Mouse (Mus musculus): Measurements from ENCODE around the gene Abca1. TPM values are rescaled to one million over a fixed set of nuclear protein-coding genes. Genes with fewer than 3 reads are reported as not detected.

Gene Abca1
- polyA plus RNA-seq, 1 experiment from 2014 or later = 2.6 TPM

- DNase-seq (ENCODE audit: extremely low spot score, low spot score) = no peak
- Histone ChIP-seq H3K4me1 (no peaks in the 10 kb centered on the region), H3K4me3 (no peak overlapping the region), H3K36me3 (replicated peaks) (peaks cover 11% of the 10 kb centered on the region; the same call in 1 of the 2 replicates), H3K27me3 (ENCODE audit: poor library complexity, severe bottlenecking) (no peaks in the 10 kb centered on the region), H3K27ac (no peak overlapping the region), H3K9me3 (no peaks in the 10 kb centered on the region)
- WGBS = 86% methylated on average over 7 of the region's 7 CpGs
Measured at GRCm38 (mm10) chr4:53045807-53046206, 113.9 kb downstream of the Abca1 start.

GRCm38 (mm10) chr4:53043819-53044218 is 115.9 kb downstream of the Abca1 start:
- Histone ChIP-seq H3K4me3 (no peak overlapping the region), H3K36me3 (replicated peaks) (peaks cover 11% of the 10 kb centered on the region; the same call in 1 of the 2 replicates), H3K27ac (no peak overlapping the region), H3K4me1 (no peaks in the 10 kb centered on the region), H3K27me3 (ENCODE audit: poor library complexity, severe bottlenecking) (no peaks in the 10 kb centered on the region), H3K9me3 (no peaks in the 10 kb centered on the region)
- no peak for DNase-seq (ENCODE audit: extremely low spot score, low spot score)
- 93% methylated on average over 8 of the region's 8 CpGs for WGBS

GRCm38 (mm10) chr4:53030326-53030948 is 129.3 kb downstream of the Abca1 start:
- no peaks in the 10 kb centered on the region for H3K36me3 ChIP-seq (replicated peaks)
- H3K27ac ChIP-seq = no peak overlapping the region
- H3K4me3 ChIP-seq = no peak overlapping the region
- no peaks in the 10 kb centered on the region for H3K27me3 ChIP-seq (ENCODE audit: poor library complexity, severe bottlenecking)
- no peaks in the 10 kb centered on the region; the same call in 1 of the 2 replicates for H3K9me3 ChIP-seq
- H3K4me1 ChIP-seq = peaks cover 8% of the 10 kb centered on the region; the same call in 1 of the 2 replicates
- 47% methylated on average over 8 of the region's 8 CpGs for WGBS
- no peak for DNase-seq (ENCODE audit: extremely low spot score, low spot score)

- H3K9me3 ChIP-seq = no peaks in the 10 kb centered on the region; the same call in 1 of the 2 replicates
- DNase-seq (ENCODE audit: extremely low spot score, low spot score) = no peak
- H3K27ac ChIP-seq = no peak overlapping the region
- no peaks in the 10 kb centered on the region for H3K27me3 ChIP-seq (ENCODE audit: poor library complexity, severe bottlenecking)
- H3K4me1 ChIP-seq = peaks cover 8% of the 10 kb centered on the region; the same call in 1 of the 2 replicates
- WGBS = 87% methylated on average over 3 of the region's 3 CpGs
- H3K36me3 ChIP-seq (replicated peaks) = peaks cover 14% of the 10 kb centered on the region
- H3K4me3 ChIP-seq = no peak overlapping the region
Measured at GRCm38 (mm10) chr4:53027811-53028210, 131.9 kb downstream of the Abca1 start.

- Histone ChIP-seq H3K27ac (no peak overlapping the region), H3K36me3 (replicated peaks) (peaks cover 42% of the 10 kb centered on the region), H3K4me1 (0 out of 2 replicates have a peak, but pooled peaks cover 4% of the 10 kb centered on the region), H3K4me3 (no peak overlapping the region), H3K9me3 (no peaks in the 10 kb centered on the region; the same call in 1 of the 2 replicates), H3K27me3 (ENCODE audit: poor library complexity, severe bottlenecking) (no peaks in the 10 kb centered on the region)
- no peak for DNase-seq (ENCODE audit: extremely low spot score, low spot score)
- WGBS = 86% methylated on average over 4 of the region's 4 CpGs
Measured at GRCm38 (mm10) chr4:53024397-53024796, 135.3 kb downstream of the Abca1 start.

- H3K36me3 ChIP-seq (replicated peaks) = peaks cover 53% of the 10 kb centered on the region
- H3K27me3 ChIP-seq (ENCODE audit: poor library complexity, severe bottlenecking) = no peaks in the 10 kb centered on the region
- no peaks in the 10 kb centered on the region for H3K4me1 ChIP-seq
- 94% methylated on average over 14 of the region's 14 CpGs for WGBS
- peaks cover 2% of the 10 kb centered on the region; the same call in 1 of the 2 replicates for H3K9me3 ChIP-seq
- H3K4me3 ChIP-seq = no peak overlapping the region
- DNase-seq (ENCODE audit: extremely low spot score, low spot score) = no peak
- no peak overlapping the region for H3K27ac ChIP-seq
Measured at GRCm38 (mm10) chr4:53023189-53023925, 136.3 kb downstream of the Abca1 start.

- Histone ChIP-seq H3K27me3 (ENCODE audit: poor library complexity, severe bottlenecking) (no peaks in the 10 kb centered on the region), H3K4me1 (no peaks in the 10 kb centered on the region), H3K36me3 (replicated peaks) (peaks cover 92% of the 10 kb centered on the region), H3K27ac (no peak overlapping the region), H3K4me3 (no peak overlapping the region), H3K9me3 (peaks cover 32% of the 10 kb centered on the region)
- DNase-seq (ENCODE audit: extremely low spot score, low spot score) = no peak
- WGBS = 93% methylated on average over 1 of the region's 1 CpGs
Measured at GRCm38 (mm10) chr4:53018392-53018791, 141.3 kb downstream of the Abca1 start.

- H3K36me3 ChIP-seq (replicated peaks) = peaks cover 64% of the 10 kb centered on the region
- WGBS = 95% methylated on average over 3 of the region's 3 CpGs
Measured at GRCm38 (mm10) chr4:53015024-53015423, 144.7 kb downstream of the Abca1 start.

GRCm38 (mm10) chr4:53014421-53014820 is 145.3 kb downstream of the Abca1 start:
- H3K36me3 ChIP-seq (replicated peaks) = peaks cover 58% of the 10 kb centered on the region
- peaks cover 12% of the 10 kb centered on the region for H3K4me1 ChIP-seq
- H3K27me3 ChIP-seq (ENCODE audit: poor library complexity, severe bottlenecking) = no peaks in the 10 kb centered on the region
- H3K9me3 ChIP-seq = peaks cover 32% of the 10 kb centered on the region
- no peak overlapping the region for H3K27ac ChIP-seq
- no peak overlapping the region for H3K4me3 ChIP-seq
- DNase-seq (ENCODE audit: extremely low spot score, low spot score) = no peak
- WGBS = 91% methylated on average over 7 of the region's 7 CpGs

More at GRCm38 (mm10) chr4:53015024-53015423, 144.7 kb downstream of the Abca1 start:
- no peak overlapping the region for H3K27ac ChIP-seq
- H3K9me3 ChIP-seq = peaks cover 32% of the 10 kb centered on the region
- H3K4me1 ChIP-seq = peaks cover 12% of the 10 kb centered on the region
- H3K4me3 ChIP-seq = no peak overlapping the region
- no peak for DNase-seq (ENCODE audit: extremely low spot score, low spot score)
- H3K27me3 ChIP-seq (ENCODE audit: poor library complexity, severe bottlenecking) = no peaks in the 10 kb centered on the region

- Histone ChIP-seq H3K9me3 (peaks cover 15% of the 10 kb centered on the region), H3K27me3 (ENCODE audit: poor library complexity, severe bottlenecking) (no peaks in the 10 kb centered on the region), H3K4me1 (peaks cover 12% of the 10 kb centered on the region), H3K27ac (peak within 1 kb of the TSS; percentile 92), H3K4me3 (peak within 1 kb of the TSS; percentile 84), H3K36me3 (replicated peaks) (peaks cover 32% of the 10 kb centered on the region)
- DNase-seq (ENCODE audit: extremely low spot score, low spot score) = peak; percentile 96
- under 1% methylated on average over 63 of the region's 63 CpGs for WGBS
Measured at GRCm38 (mm10) chr4:53011732-53012361, 147.8 kb downstream of the Abca1 start, which contains the start of gene Nipsnap3b. Gene Nipsnap3b (plus strand): TSS chr4:53011880.

GRCm38 (mm10) chr4:53009871-53010270 is 149.8 kb downstream of the Abca1 start:
- Histone ChIP-seq H3K27me3 (ENCODE audit: poor library complexity, severe bottlenecking) (no peaks in the 10 kb centered on the region), H3K4me3 (no peak overlapping the region), H3K9me3 (0 out of 2 replicates have a peak, but pooled peaks cover 3% of the 10 kb centered on the region), H3K36me3 (replicated peaks) (peaks cover 12% of the 10 kb centered on the region), H3K4me1 (peaks cover 12% of the 10 kb centered on the region), H3K27ac (no peak overlapping the region)
- DNase-seq (ENCODE audit: extremely low spot score, low spot score) = no peak
- 95% methylated on average over 4 of the region's 4 CpGs for WGBS

GRCm38 (mm10) chr4:53009183-53009582 is 150.5 kb downstream of the Abca1 start:
- Histone ChIP-seq H3K4me1 (peaks cover 12% of the 10 kb centered on the region), H3K36me3 (replicated peaks) (peaks cover 6% of the 10 kb centered on the region), H3K9me3 (no peaks in the 10 kb centered on the region), H3K27ac (no peak overlapping the region), H3K4me3 (no peak overlapping the region), H3K27me3 (ENCODE audit: poor library complexity, severe bottlenecking) (no peaks in the 10 kb centered on the region)
- DNase-seq (ENCODE audit: extremely low spot score, low spot score) = no peak
- WGBS = 73% methylated on average over 4 of the region's 4 CpGs
